Mouse (Mus musculus): ENCODE data around the gene Gm49325. TPM values are rescaled to one million over a fixed set of nuclear protein-coding genes. Genes with fewer than 3 reads are reported as not detected.

Gene Gm49325
- polyA plus RNA-seq, 1 experiment from 2014 or later: 1.7 TPM

GRCm38 (mm10) chr10:77604111-77604510 lies 1.9 kb upstream of the Gm49325 start:
- Histone ChIP-seq H3K4me1 (ENCODE audit: control insufficient read depth, insufficient read depth, low read length) (peaks cover 12% of the 10 kb centered on the region), H3K9me3 (replicated peaks; ENCODE audit: control insufficient read depth, low read length) (no peaks in the 10 kb centered on the region), H3K4me3 (ENCODE audit: low read depth, low read length) (no peak overlapping the region), H3K9ac (ENCODE audit: low read length) (no peak overlapping the region), H3K36me3 (ENCODE audit: control insufficient read depth, insufficient read depth, low read length) (peaks cover 3% of the 10 kb centered on the region), H3K27me3 (replicated peaks; ENCODE audit: control insufficient read depth, insufficient read depth, low read length) (no peaks in the 10 kb centered on the region), H3K27ac (ENCODE audit: low read depth, low read length) (no peak overlapping the region), H3K4me2 (ENCODE audit: low read length) (no peak overlapping the region)
- DNase-seq (ENCODE audit: low spot score) (no peak), ATAC-seq (no peak)
- 91% methylated on average over 6 of the region's 6 CpGs for WGBS

GRCm38 (mm10) chr10:77604958-77605357 lies 1.0 kb upstream of the Gm49325 start:
- 75% methylated on average over 5 of the region's 5 CpGs for WGBS
- Histone ChIP-seq H3K4me2 (ENCODE audit: low read length) (no peak overlapping the region), H3K27me3 (replicated peaks; ENCODE audit: control insufficient read depth, insufficient read depth, low read length) (no peaks in the 10 kb centered on the region), H3K9ac (ENCODE audit: low read length) (no peak overlapping the region), H3K4me1 (ENCODE audit: control insufficient read depth, insufficient read depth, low read length) (peaks cover 12% of the 10 kb centered on the region), H3K4me3 (ENCODE audit: low read depth, low read length) (no peak overlapping the region), H3K36me3 (ENCODE audit: control insufficient read depth, insufficient read depth, low read length) (peaks cover 3% of the 10 kb centered on the region; the same call in 1 of the 2 replicates), H3K9me3 (replicated peaks; ENCODE audit: control insufficient read depth, low read length) (no peaks in the 10 kb centered on the region), H3K27ac (ENCODE audit: low read depth, low read length) (no peak overlapping the region)
- no peak for ATAC-seq
- no peak for DNase-seq (ENCODE audit: low spot score)

- peak; percentile 51 for DNase-seq (ENCODE audit: low spot score)
- 29% methylated on average over 1 of the region's 1 CpGs for WGBS
- ATAC-seq: no peak
These were observed 629 bp upstream of the Gm49325 start for GRCm38 (mm10) chr10:77605368-77605767.

GRCm38 (mm10) chr10:77606855-77607254 lies 858 bp downstream of the Gm49325 start:
- H3K36me3 ChIP-seq (ENCODE audit: control insufficient read depth, insufficient read depth, low read length): peaks cover 22% of the 10 kb centered on the region
- peak overlapping the region; percentile 87 for H3K4me2 ChIP-seq (ENCODE audit: low read length)
- peaks cover 12% of the 10 kb centered on the region for H3K4me1 ChIP-seq (ENCODE audit: control insufficient read depth, insufficient read depth, low read length)
- no peaks in the 10 kb centered on the region for H3K27me3 ChIP-seq (replicated peaks; ENCODE audit: control insufficient read depth, insufficient read depth, low read length)
- ATAC-seq (no peak; the same call in 1 of the 2 replicates), DNase-seq (ENCODE audit: low spot score) (no peak)
- H3K9ac ChIP-seq (ENCODE audit: low read length): peak overlapping the region; percentile 78
- H3K27ac ChIP-seq (ENCODE audit: low read depth, low read length): peak overlapping the region; percentile 94
- no peaks in the 10 kb centered on the region for H3K9me3 ChIP-seq (replicated peaks; ENCODE audit: control insufficient read depth, low read length)
- 44% methylated on average over 7 of the region's 7 CpGs for WGBS
- peak overlapping the region; percentile 63 for H3K4me3 ChIP-seq (ENCODE audit: low read depth, low read length)

More at GRCm38 (mm10) chr10:77605368-77605767, 629 bp upstream of the Gm49325 start:
- peak overlapping the region; percentile 63 for H3K4me3 ChIP-seq (ENCODE audit: low read depth, low read length)
- peaks cover 7% of the 10 kb centered on the region for H3K36me3 ChIP-seq (ENCODE audit: control insufficient read depth, insufficient read depth, low read length)
- no peaks in the 10 kb centered on the region for H3K27me3 ChIP-seq (replicated peaks; ENCODE audit: control insufficient read depth, insufficient read depth, low read length)
- H3K9me3 ChIP-seq (replicated peaks; ENCODE audit: control insufficient read depth, low read length): no peaks in the 10 kb centered on the region
- H3K4me1 ChIP-seq (ENCODE audit: control insufficient read depth, insufficient read depth, low read length): peaks cover 12% of the 10 kb centered on the region
- no peak overlapping the region for H3K9ac ChIP-seq (ENCODE audit: low read length)
- peak overlapping the region; percentile 87 for H3K4me2 ChIP-seq (ENCODE audit: low read length)
- peak overlapping the region; percentile 94 for H3K27ac ChIP-seq (ENCODE audit: low read depth, low read length)

- no peak overlapping the region for H3K9ac ChIP-seq (ENCODE audit: low read length)
- ATAC-seq: no peak
- 72% methylated on average over 5 of the region's 5 CpGs for WGBS
These were observed 1.4 kb downstream of the Gm49325 start for GRCm38 (mm10) chr10:77607441-77607840.

GRCm38 (mm10) chr10:77608589-77608988 lies 2.6 kb downstream of the Gm49325 start:
- no peak overlapping the region for H3K4me2 ChIP-seq (ENCODE audit: low read length)
- H3K27ac ChIP-seq (ENCODE audit: low read depth, low read length): no peak overlapping the region
- WGBS: 95% methylated on average over 8 of the region's 8 CpGs
- H3K4me1 ChIP-seq (ENCODE audit: control insufficient read depth, insufficient read depth, low read length): peaks cover 12% of the 10 kb centered on the region
- no peak overlapping the region for H3K9ac ChIP-seq (ENCODE audit: low read length)
- no peaks in the 10 kb centered on the region for H3K9me3 ChIP-seq (replicated peaks; ENCODE audit: control insufficient read depth, low read length)
- H3K4me3 ChIP-seq (ENCODE audit: low read depth, low read length): no peak overlapping the region
- no peak for DNase-seq (ENCODE audit: low spot score)
- no peak for ATAC-seq
- H3K36me3 ChIP-seq (ENCODE audit: control insufficient read depth, insufficient read depth, low read length): peaks cover 39% of the 10 kb centered on the region
- no peaks in the 10 kb centered on the region for H3K27me3 ChIP-seq (replicated peaks; ENCODE audit: control insufficient read depth, insufficient read depth, low read length)

More at GRCm38 (mm10) chr10:77607441-77607840, 1.4 kb downstream of the Gm49325 start:
- Histone ChIP-seq H3K27ac (ENCODE audit: low read depth, low read length) (no peak overlapping the region), H3K4me2 (ENCODE audit: low read length) (peak overlapping the region; percentile 87), H3K4me1 (ENCODE audit: control insufficient read depth, insufficient read depth, low read length) (peaks cover 12% of the 10 kb centered on the region), H3K27me3 (replicated peaks; ENCODE audit: control insufficient read depth, insufficient read depth, low read length) (no peaks in the 10 kb centered on the region), H3K36me3 (ENCODE audit: control insufficient read depth, insufficient read depth, low read length) (peaks cover 28% of the 10 kb centered on the region), H3K4me3 (ENCODE audit: low read depth, low read length) (peak overlapping the region; percentile 63; the same call in 1 of the 2 replicates), H3K9me3 (replicated peaks; ENCODE audit: control insufficient read depth, low read length) (no peaks in the 10 kb centered on the region)
- no peak for DNase-seq (ENCODE audit: low spot score)

GRCm38 (mm10) chr10:77610221-77610961 lies 4.4 kb downstream of the Gm49325 start:
- H3K27ac ChIP-seq (ENCODE audit: low read depth, low read length): no peak overlapping the region
- peaks cover 12% of the 10 kb centered on the region for H3K4me1 ChIP-seq (ENCODE audit: control insufficient read depth, insufficient read depth, low read length)
- H3K9me3 ChIP-seq (replicated peaks; ENCODE audit: control insufficient read depth, low read length): no peaks in the 10 kb centered on the region
- H3K27me3 ChIP-seq (replicated peaks; ENCODE audit: control insufficient read depth, insufficient read depth, low read length): no peaks in the 10 kb centered on the region
- peaks cover 55% of the 10 kb centered on the region for H3K36me3 ChIP-seq (ENCODE audit: control insufficient read depth, insufficient read depth, low read length)
- DNase-seq (ENCODE audit: low spot score) (no peak), ATAC-seq (no peak)
- H3K4me2 ChIP-seq (ENCODE audit: low read length): no peak overlapping the region
- no peak overlapping the region for H3K4me3 ChIP-seq (ENCODE audit: low read depth, low read length)
- 88% methylated on average over 8 of the region's 8 CpGs for WGBS
- 0 out of 2 replicates have a peak overlapping the region, but pooled peaks have one; percentile 5 for H3K9ac ChIP-seq (ENCODE audit: low read length)

GRCm38 (mm10) chr10:77613409-77613808 lies 7.4 kb downstream of the Gm49325 start:
- Histone ChIP-seq H3K27ac (ENCODE audit: low read depth, low read length) (no peak overlapping the region), H3K27me3 (replicated peaks; ENCODE audit: control insufficient read depth, insufficient read depth, low read length) (no peaks in the 10 kb centered on the region), H3K9ac (ENCODE audit: low read length) (no peak overlapping the region), H3K9me3 (replicated peaks; ENCODE audit: control insufficient read depth, low read length) (no peaks in the 10 kb centered on the region), H3K4me2 (ENCODE audit: low read length) (no peak overlapping the region), H3K4me3 (ENCODE audit: low read depth, low read length) (no peak overlapping the region), H3K36me3 (ENCODE audit: control insufficient read depth, insufficient read depth, low read length) (peaks cover 82% of the 10 kb centered on the region), H3K4me1 (ENCODE audit: control insufficient read depth, insufficient read depth, low read length) (no peaks in the 10 kb centered on the region)
- 85% methylated on average over 3 of the region's 3 CpGs for WGBS
- DNase-seq (ENCODE audit: low spot score) (no peak), ATAC-seq (no peak)

- H3K4me3 ChIP-seq (ENCODE audit: low read depth, low read length): no peak overlapping the region
- no peak overlapping the region for H3K4me2 ChIP-seq (ENCODE audit: low read length)
- no peak for DNase-seq (ENCODE audit: low spot score)
- WGBS: 94% methylated on average over 8 of the region's 8 CpGs
- no peaks in the 10 kb centered on the region for H3K27me3 ChIP-seq (replicated peaks; ENCODE audit: control insufficient read depth, insufficient read depth, low read length)
- no peaks in the 10 kb centered on the region for H3K9me3 ChIP-seq (replicated peaks; ENCODE audit: control insufficient read depth, low read length)
- no peaks in the 10 kb centered on the region for H3K4me1 ChIP-seq (ENCODE audit: control insufficient read depth, insufficient read depth, low read length)
- peaks cover 72% of the 10 kb centered on the region for H3K36me3 ChIP-seq (ENCODE audit: control insufficient read depth, insufficient read depth, low read length)
- H3K27ac ChIP-seq (ENCODE audit: low read depth, low read length): no peak overlapping the region
- H3K9ac ChIP-seq (ENCODE audit: low read length): no peak overlapping the region
- no peak for ATAC-seq
These were observed 9.7 kb downstream of the Gm49325 start for GRCm38 (mm10) chr10:77615647-77616046.
